Mouse (Mus musculus) right cerebral cortex, postnatal 10 days (tissue): ENCODE measurements around the gene Slc35e3.
"Not testable (repeated sequence)": the region's sequence is repeated elsewhere in the genome, so short reads cannot be mapped to it uniquely, and the experiment has no call there.

Experiments
- DNase-seq, 2 experiments: peaks; one replicate each; pipeline ENCODE4 v3.0.0; 2021; ENCODE audit warnings: low spot score in 2 of 2

The Slc35e3 gene

GRCm38 (mm10) chr10:117732962-117733592 lies 13.1 kb downstream of the Slc35e3 start:
- no peak for DNase-seq

- DNase-seq, result no peak
Measured at GRCm38 (mm10) chr10:117732184-117732583, 14.0 kb downstream of the Slc35e3 start.

GRCm38 (mm10) chr10:117731244-117732101 lies 14.7 kb downstream of the Slc35e3 start:
- DNase-seq, result peak in 1 of 2 experiments; percentile 67

- no peak for DNase-seq
Measured at GRCm38 (mm10) chr10:117730637-117731203, 15.4 kb downstream of the Slc35e3 start.

- DNase-seq, result no peak
Measured at GRCm38 (mm10) chr10:117730140-117730539, 16.0 kb downstream of the Slc35e3 start.

- DNase-seq, result no peak
Measured at GRCm38 (mm10) chr10:117729139-117729814, 16.9 kb downstream of the Slc35e3 start.

GRCm38 (mm10) chr10:117728574-117728973 lies 17.6 kb downstream of the Slc35e3 start:
- DNase-seq, result no peak

GRCm38 (mm10) chr10:117727518-117728110 lies 18.6 kb downstream of the Slc35e3 start:
- DNase-seq, result no peak

GRCm38 (mm10) chr10:117726888-117727385 lies 19.2 kb downstream of the Slc35e3 start:
- no peak for DNase-seq

GRCm38 (mm10) chr10:117726350-117726749 lies 19.8 kb downstream of the Slc35e3 start:
- no peak for DNase-seq

- no peak for DNase-seq
Measured at GRCm38 (mm10) chr10:117725671-117726070, 20.5 kb downstream of the Slc35e3 start.

GRCm38 (mm10) chr10:117724804-117725361 lies 21.3 kb downstream of the Slc35e3 start:
- no peak for DNase-seq

- no peak for DNase-seq
Measured at GRCm38 (mm10) chr10:117724136-117724718, 21.9 kb downstream of the Slc35e3 start.

GRCm38 (mm10) chr10:117718161-117719119 lies 27.7 kb downstream of the Slc35e3 start:
- peak; percentile 75 to 76 for DNase-seq

- DNase-seq, result no peak
Measured at GRCm38 (mm10) chr10:117717583-117717982, 28.6 kb downstream of the Slc35e3 start.

- no peak for DNase-seq
Measured at GRCm38 (mm10) chr10:117716686-117717085, 29.5 kb downstream of the Slc35e3 start.

- not testable (repeated sequence) for DNase-seq
Measured at GRCm38 (mm10) chr10:117715654-117716053, 30.5 kb downstream of the Slc35e3 start.

- DNase-seq, result no peak
Measured at GRCm38 (mm10) chr10:117714928-117715500, 31.2 kb downstream of the Slc35e3 start.

- no peak for DNase-seq
Measured at GRCm38 (mm10) chr10:117714048-117714545, 32.1 kb downstream of the Slc35e3 start.
